21 mouse cellular contexts compared by ENCODE assay signal in genomic region chr6:28923837-28924236, GRCm38 (mm10).
DNase-seq lines count a peak whose midpoint lies in the region; ATAC-seq lines count a peak whose summit lies in the region.
"Had no signal": no experiment of that assay in that cellular context is flagged by ENCODE, and none has a peak within 500 bp of the region (broad histone marks: within the 10 kb centered on the region; RNA-seq: fewer than 3 reads in every experiment).

No protein-coding gene starts in this region.

- no peaks in the 10 kb centered on the region for H3K36me3 ChIP-seq in hindbrain, embryonic 13.5 days
- no peaks in the 10 kb centered on the region for H3K36me3 ChIP-seq in hindbrain, embryonic 14.5 days (replicated peaks; ENCODE audit: control insufficient read depth, insufficient read depth)
- H3K36me3 ChIP-seq in midbrain, embryonic 11.5 days (ENCODE audit: control insufficient read depth, insufficient read depth, low read length): no peaks in the 10 kb centered on the region
- no peaks in the 10 kb centered on the region for H3K36me3 ChIP-seq in midbrain, embryonic 10.5 days
- no peaks in the 10 kb centered on the region for H3K36me3 ChIP-seq in midbrain, embryonic 15.5 days (replicated peaks)
- H3K36me3 ChIP-seq in neural tube, embryonic 15.5 days: no peaks in the 10 kb centered on the region
- H3K36me3 ChIP-seq: embryonic facial prominence, embryonic 15.5 days; intestine, embryonic 15.5 days; liver, embryonic 15.5 days had no signal

- 85% methylated on average over 10 of the region's 10 CpGs for WGBS in hindbrain, embryonic 13.5 days
- WGBS in hindbrain, embryonic 14.5 days: 82% methylated on average over 10 of the region's 10 CpGs
- 86% methylated on average over 10 of the region's 10 CpGs for WGBS in midbrain, embryonic 11.5 days
- WGBS in midbrain, embryonic 10.5 days: 86% methylated on average over 10 of the region's 10 CpGs
- 85% methylated on average over 10 of the region's 10 CpGs for WGBS in midbrain, embryonic 15.5 days
- WGBS in neural tube, embryonic 15.5 days: 74% methylated on average over 10 of the region's 10 CpGs

- ATAC-seq in hindbrain, embryonic 13.5 days (ENCODE audit: low FRiP score): peak; percentile 43; the same call in 1 of the 2 replicates
- ATAC-seq in hindbrain, embryonic 14.5 days (ENCODE audit: low FRiP score): no peak
- ATAC-seq in midbrain, embryonic 11.5 days (ENCODE audit: low FRiP score): 0 out of 2 replicates have a peak, but pooled peaks have one; percentile 30
- peak; percentile 56; the same call in 1 of the 2 replicates for ATAC-seq in midbrain, embryonic 15.5 days (replicated peaks)
- ATAC-seq in neural tube, embryonic 15.5 days (ENCODE audit: low FRiP score): peak; percentile 55; the same call in 1 of the 2 replicates
- ATAC-seq: intestine, embryonic 15.5 days had no signal

- DNase-seq in hindbrain, embryonic 14.5 days (ENCODE audit: low spot score): no peak
- DNase-seq in midbrain, embryonic 11.5 days (ENCODE audit: low spot score, missing footprints): no peak
- DNase-seq in midbrain, embryonic 10.5 days (ENCODE audit: low spot score): no peak
- no peak for DNase-seq in lung, postnatal 25 days (ENCODE audit: low spot score)
- DNase-seq: adrenal gland, adult 8-10 months; cerebellum, adult 9-10 months; gastrocnemius, adult 2 months; heart, postnatal 36 days; kidney, adult 8-10 months; kidney, postnatal 10 days; liver; right cerebral cortex, postnatal 25 days; spleen, adult 18-20 months had no signal

- no peak overlapping the region for H3K9ac ChIP-seq in hindbrain, embryonic 13.5 days
- H3K9ac ChIP-seq in hindbrain, embryonic 14.5 days: no peak overlapping the region
- no peak overlapping the region for H3K9ac ChIP-seq in midbrain, embryonic 11.5 days (ENCODE audit: low read length)
- no peak overlapping the region for H3K9ac ChIP-seq in midbrain, embryonic 15.5 days
- no peak overlapping the region for H3K9ac ChIP-seq in neural tube, embryonic 15.5 days (replicated peaks)
- H3K9ac ChIP-seq: embryonic facial prominence, embryonic 15.5 days; intestine, embryonic 15.5 days; liver, embryonic 15.5 days had no signal

- 0 out of 2 replicates have a peak overlapping the region, but pooled peaks have one; percentile 12 for H3K27ac ChIP-seq in hindbrain, embryonic 13.5 days
- no peak overlapping the region for H3K27ac ChIP-seq in hindbrain, embryonic 14.5 days
- no peak overlapping the region for H3K27ac ChIP-seq in midbrain, embryonic 11.5 days (ENCODE audit: low read depth, low read length)
- H3K27ac ChIP-seq in midbrain, embryonic 10.5 days (replicated peaks): no peak overlapping the region
- no peak overlapping the region for H3K27ac ChIP-seq in midbrain, embryonic 15.5 days
- H3K27ac ChIP-seq in neural tube, embryonic 15.5 days (replicated peaks): no peak overlapping the region
- H3K27ac ChIP-seq: embryonic facial prominence, embryonic 15.5 days; gastrocnemius, adult 2 months; intestine, embryonic 15.5 days; limb, embryonic 10.5 days; liver, embryonic 15.5 days; macrophage had no signal

- H3K27me3 ChIP-seq in hindbrain, embryonic 13.5 days: no peaks in the 10 kb centered on the region
- no peaks in the 10 kb centered on the region for H3K27me3 ChIP-seq in hindbrain, embryonic 14.5 days (ENCODE audit: control insufficient read depth, insufficient read depth, low read length)
- H3K27me3 ChIP-seq in midbrain, embryonic 11.5 days (ENCODE audit: control insufficient read depth, insufficient read depth, low read length): no peaks in the 10 kb centered on the region
- no peaks in the 10 kb centered on the region for H3K27me3 ChIP-seq in midbrain, embryonic 10.5 days (ENCODE audit: low read depth, poor library complexity, severe bottlenecking)
- H3K27me3 ChIP-seq in midbrain, embryonic 15.5 days (replicated peaks): no peaks in the 10 kb centered on the region
- no peaks in the 10 kb centered on the region for H3K27me3 ChIP-seq in neural tube, embryonic 15.5 days (replicated peaks)
- H3K27me3 ChIP-seq: embryonic facial prominence, embryonic 15.5 days; intestine, embryonic 15.5 days; liver, embryonic 15.5 days had no signal

- no peak overlapping the region for H3K4me3 ChIP-seq in hindbrain, embryonic 13.5 days
- no peak overlapping the region for H3K4me3 ChIP-seq in hindbrain, embryonic 14.5 days (replicated peaks; ENCODE audit: low read length)
- no peak overlapping the region for H3K4me3 ChIP-seq in midbrain, embryonic 11.5 days (ENCODE audit: low read depth, low read length)
- H3K4me3 ChIP-seq in midbrain, embryonic 10.5 days: no peak overlapping the region
- no peak overlapping the region for H3K4me3 ChIP-seq in midbrain, embryonic 15.5 days
- H3K4me3 ChIP-seq in neural tube, embryonic 15.5 days (replicated peaks): no peak overlapping the region
- H3K4me3 ChIP-seq: embryonic facial prominence, embryonic 15.5 days; gastrocnemius, adult 2 months; intestine, embryonic 15.5 days; limb, embryonic 10.5 days; liver, embryonic 15.5 days had no signal

- H3K4me2 ChIP-seq in hindbrain, embryonic 13.5 days: no peak overlapping the region; the same call in 1 of the 2 replicates
- no peak overlapping the region for H3K4me2 ChIP-seq in hindbrain, embryonic 14.5 days (replicated peaks)
- no peak overlapping the region for H3K4me2 ChIP-seq in midbrain, embryonic 11.5 days
- H3K4me2 ChIP-seq in midbrain, embryonic 15.5 days: no peak overlapping the region
- H3K4me2 ChIP-seq in neural tube, embryonic 15.5 days: peak overlapping the region; percentile 34
- H3K4me2 ChIP-seq: embryonic facial prominence, embryonic 15.5 days; intestine, embryonic 15.5 days; liver, embryonic 15.5 days had no signal

- no peaks in the 10 kb centered on the region for H3K9me3 ChIP-seq in hindbrain, embryonic 13.5 days
- H3K9me3 ChIP-seq in hindbrain, embryonic 14.5 days (ENCODE audit: control insufficient read depth, low read length): no peaks in the 10 kb centered on the region
- H3K9me3 ChIP-seq in midbrain, embryonic 11.5 days (ENCODE audit: control insufficient read depth, low read length): no peaks in the 10 kb centered on the region
- H3K9me3 ChIP-seq in midbrain, embryonic 10.5 days (replicated peaks): no peaks in the 10 kb centered on the region
- H3K9me3 ChIP-seq in midbrain, embryonic 15.5 days: no peaks in the 10 kb centered on the region
- no peaks in the 10 kb centered on the region for H3K9me3 ChIP-seq in neural tube, embryonic 15.5 days (replicated peaks)
- H3K9me3 ChIP-seq: embryonic facial prominence, embryonic 15.5 days; intestine, embryonic 15.5 days; limb, embryonic 10.5 days; liver, embryonic 15.5 days had no signal

- H3K4me1 ChIP-seq in hindbrain, embryonic 13.5 days (replicated peaks): peaks cover 20% of the 10 kb centered on the region; the same call in 1 of the 2 replicates
- no peaks in the 10 kb centered on the region for H3K4me1 ChIP-seq in hindbrain, embryonic 14.5 days (replicated peaks; ENCODE audit: control insufficient read depth, insufficient read depth, low read length)
- H3K4me1 ChIP-seq in midbrain, embryonic 11.5 days (ENCODE audit: control insufficient read depth, insufficient read depth, low read length): no peaks in the 10 kb centered on the region
- peaks cover 10% of the 10 kb centered on the region; the same call in 1 of the 2 replicates for H3K4me1 ChIP-seq in midbrain, embryonic 10.5 days
- H3K4me1 ChIP-seq in midbrain, embryonic 15.5 days: peaks cover 9% of the 10 kb centered on the region
- H3K4me1 ChIP-seq in neural tube, embryonic 15.5 days: peaks cover 7% of the 10 kb centered on the region
- H3K4me1 ChIP-seq: embryonic facial prominence, embryonic 15.5 days; intestine, embryonic 15.5 days; limb, embryonic 10.5 days; liver, embryonic 15.5 days had no signal
